30 mouse cellular contexts compared by ENCODE assay signal in the genomic region with DNA sequence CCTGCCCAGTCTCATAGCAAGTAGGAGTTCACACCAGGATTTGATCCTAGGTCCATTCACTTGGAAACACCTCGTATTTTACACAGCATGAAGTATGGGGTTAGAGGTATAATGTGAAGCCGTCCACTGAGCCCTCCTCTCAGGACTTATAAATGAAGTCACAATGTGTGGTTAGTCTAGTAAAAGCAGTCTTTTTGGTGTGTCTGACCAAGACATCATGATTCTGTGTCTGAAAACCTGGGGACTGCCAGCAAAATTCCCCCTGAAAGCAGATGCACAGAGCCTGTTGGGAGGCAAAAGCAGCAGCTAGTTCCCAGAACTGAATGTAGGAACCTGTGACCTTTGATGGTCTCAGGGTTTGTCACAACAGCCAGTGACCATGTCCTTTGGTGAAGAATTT.
"Had no signal": no experiment of that assay in that cellular context is flagged by ENCODE, and none has a peak within 500 bp of the region (broad histone marks: within the 10 kb centered on the region; RNA-seq: fewer than 3 reads in every experiment).

No protein-coding gene starts in this region.

- H3K27ac ChIP-seq: limb, embryonic 10.5 days; limb, embryonic 12.5 days; limb, embryonic 13.5 days; limb, embryonic 15.5 days; liver, embryonic 12.5 days; liver, embryonic 13.5 days; liver, embryonic 14.5 days; liver, embryonic 15.5 days; lung, embryonic 15.5 days; macrophage; midbrain, embryonic 12.5 days; midbrain, embryonic 13.5 days; midbrain, embryonic 15.5 days; neural tube, embryonic 12.5 days had no signal

- H3K4me3 ChIP-seq: limb, embryonic 10.5 days; limb, embryonic 12.5 days; limb, embryonic 13.5 days; limb, embryonic 15.5 days; liver, embryonic 12.5 days; liver, embryonic 13.5 days; liver, embryonic 15.5 days; lung, embryonic 15.5 days; megakaryocyte, embryonic 14.5 days; midbrain, embryonic 12.5 days; midbrain, embryonic 13.5 days; midbrain, embryonic 15.5 days; myocyte; neural tube, embryonic 12.5 days had no signal

- H3K36me3 ChIP-seq: limb, embryonic 10.5 days; limb, embryonic 12.5 days; limb, embryonic 13.5 days; limb, embryonic 15.5 days; liver, embryonic 12.5 days; liver, embryonic 13.5 days; liver, embryonic 15.5 days; lung, embryonic 15.5 days; midbrain, embryonic 12.5 days; midbrain, embryonic 13.5 days; midbrain, embryonic 15.5 days; neural tube, embryonic 12.5 days had no signal

- DNase-seq: left cerebral cortex, postnatal 4 days; liver; liver, embryonic 13.5 days; liver, postnatal 0 days; lung, adult 18-20 months; lung, adult 2 months; lung, embryonic 14.5 days; lung, postnatal 10 days; lung, postnatal 14 days; lung, postnatal 36 days; lung, postnatal 4 days; midbrain, embryonic 14.5 days had no signal

- H3K9me3 ChIP-seq: limb, embryonic 10.5 days; limb, embryonic 12.5 days; limb, embryonic 13.5 days; limb, embryonic 15.5 days; liver, embryonic 12.5 days; liver, embryonic 13.5 days; liver, embryonic 15.5 days; lung, embryonic 15.5 days; midbrain, embryonic 12.5 days; midbrain, embryonic 13.5 days; midbrain, embryonic 15.5 days; neural tube, embryonic 12.5 days had no signal

- H3K9ac ChIP-seq: limb, embryonic 12.5 days; limb, embryonic 13.5 days; limb, embryonic 15.5 days; liver, embryonic 12.5 days; liver, embryonic 13.5 days; liver, embryonic 14.5 days; liver, embryonic 15.5 days; liver, postnatal 0 days; lung, embryonic 14.5 days; lung, embryonic 15.5 days; midbrain, embryonic 12.5 days; midbrain, embryonic 13.5 days; midbrain, embryonic 15.5 days; neural tube, embryonic 12.5 days had no signal

- ATAC-seq: liver, embryonic 12.5 days; liver, postnatal 0 days; lung, postnatal 0 days; midbrain, embryonic 13.5 days; midbrain, embryonic 15.5 days; midbrain, embryonic 16.5 days had no signal

- H3K4me1 ChIP-seq: lung, embryonic 15.5 days; midbrain, embryonic 12.5 days; midbrain, embryonic 13.5 days; midbrain, embryonic 15.5 days had no signal

- H3K4me2 ChIP-seq: limb, embryonic 12.5 days; limb, embryonic 13.5 days; limb, embryonic 15.5 days; liver, embryonic 11.5 days; liver, embryonic 12.5 days; liver, embryonic 13.5 days; liver, embryonic 15.5 days; lung, embryonic 14.5 days; lung, embryonic 15.5 days; midbrain, embryonic 12.5 days; midbrain, embryonic 13.5 days; midbrain, embryonic 15.5 days; neural tube, embryonic 12.5 days had no signal

- H3K27me3 ChIP-seq: limb, embryonic 12.5 days; limb, embryonic 13.5 days; limb, embryonic 15.5 days; liver, embryonic 12.5 days; liver, embryonic 13.5 days; lung, embryonic 15.5 days; megakaryocyte, embryonic 14.5 days; midbrain, embryonic 12.5 days; midbrain, embryonic 13.5 days; midbrain, embryonic 15.5 days; neural tube, embryonic 12.5 days had no signal
